Comparison of ENCODE assay signal across 15 mouse cellular contexts in genomic region chr5:131167366-131167765, GRCm38 (mm10).
DNase-seq lines count a peak whose midpoint lies in the region; ATAC-seq and TF ChIP-seq lines count a peak whose summit lies in the region.
"Had no signal": no experiment of that assay in that cellular context is flagged by ENCODE, and none has a peak within 500 bp of the region (broad histone marks: within the 10 kb centered on the region; RNA-seq: fewer than 3 reads in every experiment).

No protein-coding gene starts in this region.

- H3K9ac ChIP-seq in hindbrain, postnatal 0 days (replicated peaks; ENCODE audit: low read length), result no peak overlapping the region
- H3K9ac ChIP-seq in hindbrain, embryonic 13.5 days, result no peak overlapping the region
- no peak overlapping the region for H3K9ac ChIP-seq in forebrain, embryonic 16.5 days (replicated peaks; ENCODE audit: low read depth, low read length)
- no peak overlapping the region for H3K9ac ChIP-seq in stomach, postnatal 0 days (ENCODE audit: low read length)
- H3K9ac ChIP-seq: heart, embryonic 12.5 days; intestine, embryonic 15.5 days; lung, embryonic 15.5 days had no signal

- H3K9me3 ChIP-seq in hindbrain, postnatal 0 days (ENCODE audit: low read length), result no peaks in the 10 kb centered on the region; the same call in 1 of the 2 replicates
- H3K9me3 ChIP-seq in hindbrain, embryonic 13.5 days, result no peaks in the 10 kb centered on the region; the same call in 1 of the 2 replicates
- 0 out of 2 replicates have a peak, but pooled peaks cover 4% of the 10 kb centered on the region for H3K9me3 ChIP-seq in forebrain, embryonic 16.5 days (ENCODE audit: control insufficient read depth, low read length)
- H3K9me3 ChIP-seq in stomach, postnatal 0 days (ENCODE audit: control insufficient read depth, low read length), result no peaks in the 10 kb centered on the region
- H3K9me3 ChIP-seq: intestine, embryonic 15.5 days; lung, embryonic 15.5 days; midbrain, embryonic 10.5 days had no signal

- peak; percentile 49 for DNase-seq in hindbrain, postnatal 0 days (ENCODE audit: low spot score)
- peak; percentile 36 for DNase-seq in cerebellum, adult 8-10 months
- peak; percentile 58 to 89 for DNase-seq in layer of hippocampus, postnatal 14 days (ENCODE audit: low spot score in 2 of 2)
- DNase-seq in testis, postnatal 10 days (ENCODE audit: low spot score), result no peak
- no peak for DNase-seq in stomach, postnatal 0 days (ENCODE audit: low spot score)
- DNase-seq: heart, postnatal 4 days; right cerebral cortex, postnatal 14 days had no signal

- H3K4me3 ChIP-seq in hindbrain, postnatal 0 days (ENCODE audit: low read length), result no peak overlapping the region
- no peak overlapping the region for H3K4me3 ChIP-seq in hindbrain, embryonic 13.5 days
- H3K4me3 ChIP-seq in forebrain, embryonic 16.5 days (replicated peaks; ENCODE audit: low read length), result no peak overlapping the region
- no peak overlapping the region for H3K4me3 ChIP-seq in stomach, postnatal 0 days (ENCODE audit: low read depth, low read length)
- H3K4me3 ChIP-seq: heart, embryonic 12.5 days; intestine, embryonic 15.5 days; lung, embryonic 15.5 days; midbrain, embryonic 10.5 days; myocyte had no signal

- WGBS in hindbrain, postnatal 0 days, result 29% methylated on average over 5 of the region's 5 CpGs
- 48% methylated on average over 5 of the region's 5 CpGs for WGBS in hindbrain, embryonic 13.5 days
- 31% methylated on average over 5 of the region's 5 CpGs for WGBS in forebrain, embryonic 16.5 days
- WGBS in stomach, postnatal 0 days, result 59% methylated on average over 5 of the region's 5 CpGs

- no peak for TF ChIP-seq CTCF in hindbrain, postnatal 0 days (IDR thresholded peaks at IDR 0.05; ENCODE audit: low read depth)
- no peak for TF ChIP-seq CTCF in stomach, postnatal 0 days (IDR thresholded peaks at IDR 0.05; ENCODE audit: low read depth)

- no peaks in the 10 kb centered on the region for H3K4me1 ChIP-seq in hindbrain, postnatal 0 days (ENCODE audit: insufficient read depth, low read length)
- peaks cover 8% of the 10 kb centered on the region; the same call in 1 of the 2 replicates for H3K4me1 ChIP-seq in hindbrain, embryonic 13.5 days (replicated peaks)
- H3K4me1 ChIP-seq in forebrain, embryonic 16.5 days (replicated peaks; ENCODE audit: control insufficient read depth, insufficient read depth, low read length), result 0 out of 2 replicates have a peak, but pooled peaks cover 2% of the 10 kb centered on the region
- H3K4me1 ChIP-seq in stomach, postnatal 0 days (replicated peaks; ENCODE audit: control insufficient read depth, insufficient read depth), result no peaks in the 10 kb centered on the region
- H3K4me1 ChIP-seq: heart, embryonic 12.5 days; intestine, embryonic 15.5 days; lung, embryonic 15.5 days had no signal

- no peaks in the 10 kb centered on the region for H3K36me3 ChIP-seq in hindbrain, postnatal 0 days (ENCODE audit: insufficient read depth, low read length)
- H3K36me3 ChIP-seq in hindbrain, embryonic 13.5 days, result no peaks in the 10 kb centered on the region
- no peaks in the 10 kb centered on the region for H3K36me3 ChIP-seq in forebrain, embryonic 16.5 days (ENCODE audit: control insufficient read depth, insufficient read depth)
- no peaks in the 10 kb centered on the region for H3K36me3 ChIP-seq in stomach, postnatal 0 days (ENCODE audit: control insufficient read depth, insufficient read depth, low read length)
- H3K36me3 ChIP-seq: heart, embryonic 12.5 days; intestine, embryonic 15.5 days; lung, embryonic 15.5 days; midbrain, embryonic 10.5 days had no signal

- H3K4me2 ChIP-seq in hindbrain, postnatal 0 days (ENCODE audit: low read depth, low read length), result no peak overlapping the region
- H3K4me2 ChIP-seq in hindbrain, embryonic 13.5 days, result no peak overlapping the region
- no peak overlapping the region for H3K4me2 ChIP-seq in forebrain, embryonic 16.5 days (ENCODE audit: low read length)
- no peak overlapping the region for H3K4me2 ChIP-seq in stomach, postnatal 0 days (replicated peaks; ENCODE audit: low read depth)
- H3K4me2 ChIP-seq: heart, embryonic 12.5 days; intestine, embryonic 15.5 days; lung, embryonic 15.5 days had no signal

- H3K27ac ChIP-seq in hindbrain, postnatal 0 days, result no peak overlapping the region
- H3K27ac ChIP-seq in hindbrain, embryonic 13.5 days, result no peak overlapping the region
- no peak overlapping the region for H3K27ac ChIP-seq in forebrain, embryonic 16.5 days (ENCODE audit: low read length)
- no peak overlapping the region for H3K27ac ChIP-seq in stomach, postnatal 0 days (replicated peaks)
- H3K27ac ChIP-seq: intestine, embryonic 15.5 days; kidney, postnatal 0 days; lung, embryonic 15.5 days; midbrain, embryonic 10.5 days had no signal

- TF ChIP-seq EP300 in stomach, postnatal 0 days (optimal IDR thresholded peaks at IDR 0.05), result no peak

- ATAC-seq in hindbrain, postnatal 0 days, result no peak
- ATAC-seq in hindbrain, embryonic 13.5 days (ENCODE audit: low FRiP score), result no peak
- peak; percentile 80 for ATAC-seq in forebrain, embryonic 16.5 days
- ATAC-seq in stomach, postnatal 0 days (ENCODE audit: low FRiP score, low TSS enrichment), result no peak
- ATAC-seq: intestine, embryonic 15.5 days had no signal

- H3K27me3 ChIP-seq in hindbrain, postnatal 0 days (ENCODE audit: insufficient read depth, low read length), result no peaks in the 10 kb centered on the region
- no peaks in the 10 kb centered on the region for H3K27me3 ChIP-seq in hindbrain, embryonic 13.5 days
- no peaks in the 10 kb centered on the region for H3K27me3 ChIP-seq in forebrain, embryonic 16.5 days (replicated peaks; ENCODE audit: control insufficient read depth, insufficient read depth, low read length)
- H3K27me3 ChIP-seq in stomach, postnatal 0 days (ENCODE audit: control insufficient read depth, insufficient read depth, low read length), result no peaks in the 10 kb centered on the region
- H3K27me3 ChIP-seq: heart, embryonic 12.5 days; intestine, embryonic 15.5 days; lung, embryonic 15.5 days had no signal

Comparison
In these comparisons a context has a peak if more than half of its experiments do, and no peak if none do; other contexts are left out.
1. DNase-seq: peak in hindbrain, postnatal 0 days (single experiment), cerebellum, adult 8-10 months (single experiment) and layer of hippocampus, postnatal 14 days (2 of 2); none in testis, postnatal 10 days (single experiment) and stomach, postnatal 0 days (single experiment).